Mouse (Mus musculus): ENCODE measurements around the gene Ap1s1. TPM values are rescaled to one million over a fixed set of nuclear protein-coding genes. Genes with fewer than 3 reads are reported as not detected.
A peak's percentile ranks its signal among the peaks of the same experiment; 100 is the strongest.

Gene Ap1s1
- polyA plus RNA-seq, 1 experiment from 2014 or later: 284 TPM

- H3K27me3 ChIP-seq (replicated peaks): no peaks in the 10 kb centered on the region
- WGBS: 91% methylated on average over 7 of the region's 7 CpGs
- no peak overlapping the region for H3K27ac ChIP-seq
- H3K9me3 ChIP-seq: no peaks in the 10 kb centered on the region
- no peak for ATAC-seq (replicated peaks)
- no peak overlapping the region for H3K4me3 ChIP-seq
- H3K4me2 ChIP-seq: no peak overlapping the region
- H3K4me1 ChIP-seq: no peaks in the 10 kb centered on the region
- no peaks in the 10 kb centered on the region for H3K36me3 ChIP-seq (replicated peaks)
- H3K9ac ChIP-seq: no peak overlapping the region
Observed at GRCm38 (mm10) chr5:137054299-137054698, 8.4 kb upstream of the Ap1s1 start.

GRCm38 (mm10) chr5:137051914-137052505, 6.1 kb upstream of the Ap1s1 start:
- Histone ChIP-seq H3K9ac (no peak overlapping the region), H3K4me2 (no peak overlapping the region), H3K27ac (no peak overlapping the region), H3K27me3 (replicated peaks) (no peaks in the 10 kb centered on the region), H3K9me3 (no peaks in the 10 kb centered on the region), H3K36me3 (replicated peaks) (no peaks in the 10 kb centered on the region), H3K4me3 (no peak overlapping the region), H3K4me1 (peaks cover 1% of the 10 kb centered on the region)
- WGBS: 90% methylated on average over 5 of the region's 5 CpGs
- ATAC-seq (replicated peaks): no peak

- WGBS: 66% methylated on average over 6 of the region's 6 CpGs
- H3K4me2 ChIP-seq: no peak overlapping the region
- H3K9ac ChIP-seq: no peak overlapping the region
- H3K27me3 ChIP-seq (replicated peaks): no peaks in the 10 kb centered on the region
- no peak for ATAC-seq (replicated peaks)
- no peaks in the 10 kb centered on the region for H3K36me3 ChIP-seq (replicated peaks)
- H3K4me1 ChIP-seq: peaks cover 10% of the 10 kb centered on the region
- no peaks in the 10 kb centered on the region for H3K9me3 ChIP-seq
- no peak overlapping the region for H3K4me3 ChIP-seq
- H3K27ac ChIP-seq: no peak overlapping the region
Observed at GRCm38 (mm10) chr5:137051125-137051524, 5.2 kb upstream of the Ap1s1 start.

- Histone ChIP-seq H3K36me3 (replicated peaks) (peaks cover 2% of the 10 kb centered on the region; the same call in 1 of the 2 replicates), H3K27ac (peak overlapping the region; percentile 80), H3K4me2 (no peak overlapping the region), H3K27me3 (replicated peaks) (no peaks in the 10 kb centered on the region), H3K9ac (no peak overlapping the region), H3K9me3 (no peaks in the 10 kb centered on the region), H3K4me1 (peaks cover 20% of the 10 kb centered on the region), H3K4me3 (no peak overlapping the region)
- no peak for ATAC-seq (replicated peaks)
Observed at GRCm38 (mm10) chr5:137046991-137047390, 1.1 kb upstream of the Ap1s1 start.

GRCm38 (mm10) chr5:137046324-137046718, 386 bp upstream of the Ap1s1 start:
- peak overlapping the region; percentile 33 for H3K4me2 ChIP-seq
- no peaks in the 10 kb centered on the region for H3K9me3 ChIP-seq
- peak overlapping the region; percentile 79 for H3K4me3 ChIP-seq
- H3K4me1 ChIP-seq: peaks cover 20% of the 10 kb centered on the region
- H3K27me3 ChIP-seq (replicated peaks): no peaks in the 10 kb centered on the region
- WGBS: 13% methylated on average over 5 of the region's 5 CpGs
- 0 out of 2 replicates have a peak, but pooled peaks have one; percentile 45 for ATAC-seq (replicated peaks)
- H3K9ac ChIP-seq: no peak overlapping the region
- peak overlapping the region; percentile 80 for H3K27ac ChIP-seq
- H3K36me3 ChIP-seq (replicated peaks): peaks cover 8% of the 10 kb centered on the region

GRCm38 (mm10) chr5:137043997-137044396, 1.9 kb downstream of the Ap1s1 start:
- no peak for ATAC-seq (replicated peaks)
- no peak overlapping the region for H3K27ac ChIP-seq
- WGBS: 95% methylated on average over 7 of the region's 7 CpGs
- no peaks in the 10 kb centered on the region for H3K9me3 ChIP-seq
- peaks cover 22% of the 10 kb centered on the region for H3K36me3 ChIP-seq (replicated peaks)
- no peak overlapping the region for H3K4me3 ChIP-seq
- H3K4me2 ChIP-seq: no peak overlapping the region
- H3K4me1 ChIP-seq: peaks cover 20% of the 10 kb centered on the region
- H3K9ac ChIP-seq: no peak overlapping the region
- no peaks in the 10 kb centered on the region for H3K27me3 ChIP-seq (replicated peaks)

- Histone ChIP-seq H3K27me3 (replicated peaks) (no peaks in the 10 kb centered on the region), H3K27ac (no peak overlapping the region), H3K36me3 (replicated peaks) (peaks cover 33% of the 10 kb centered on the region), H3K4me1 (peaks cover 13% of the 10 kb centered on the region), H3K9me3 (no peaks in the 10 kb centered on the region), H3K4me3 (no peak overlapping the region), H3K4me2 (no peak overlapping the region), H3K9ac (no peak overlapping the region)
- 79% methylated on average over 10 of the region's 10 CpGs for WGBS
- no peak for ATAC-seq (replicated peaks)
Observed at GRCm38 (mm10) chr5:137041442-137041841, 4.5 kb downstream of the Ap1s1 start.

GRCm38 (mm10) chr5:137039453-137039852, 6.5 kb downstream of the Ap1s1 start:
- Histone ChIP-seq H3K4me3 (no peak overlapping the region), H3K27ac (no peak overlapping the region), H3K4me2 (no peak overlapping the region), H3K27me3 (replicated peaks) (no peaks in the 10 kb centered on the region), H3K9ac (no peak overlapping the region), H3K9me3 (no peaks in the 10 kb centered on the region), H3K36me3 (replicated peaks) (peaks cover 35% of the 10 kb centered on the region), H3K4me1 (no peaks in the 10 kb centered on the region; the same call in 1 of the 2 replicates)
- 95% methylated on average over 10 of the region's 10 CpGs for WGBS
- ATAC-seq (replicated peaks): no peak

- 87% methylated on average over 13 of the region's 13 CpGs for WGBS
- H3K9ac ChIP-seq: no peak overlapping the region
- no peak for ATAC-seq (replicated peaks)
- H3K27ac ChIP-seq: no peak overlapping the region
- no peaks in the 10 kb centered on the region for H3K9me3 ChIP-seq
- H3K4me3 ChIP-seq: no peak overlapping the region
- no peak overlapping the region for H3K4me2 ChIP-seq
- H3K27me3 ChIP-seq (replicated peaks): peaks cover 5% of the 10 kb centered on the region; the same call in 1 of the 2 replicates
- peaks cover 14% of the 10 kb centered on the region for H3K4me1 ChIP-seq
- H3K36me3 ChIP-seq (replicated peaks): peaks cover 26% of the 10 kb centered on the region; the same call in 1 of the 2 replicates
Observed at GRCm38 (mm10) chr5:137036211-137036610, 9.7 kb downstream of the Ap1s1 start.

- peaks cover 39% of the 10 kb centered on the region for H3K4me1 ChIP-seq
- under 1% methylated on average over 46 of the region's 49 CpGs for WGBS
- ATAC-seq (replicated peaks): peak; percentile 59
- peaks cover 10% of the 10 kb centered on the region; the same call in 1 of the 2 replicates for H3K36me3 ChIP-seq (replicated peaks)
- H3K4me2 ChIP-seq: peak overlapping the region; percentile 92
- peak overlapping the region; percentile 51 for H3K27ac ChIP-seq
- peak overlapping the region; percentile 57 for H3K4me3 ChIP-seq
- H3K9me3 ChIP-seq: no peaks in the 10 kb centered on the region
- H3K9ac ChIP-seq: peak overlapping the region; percentile 51
- H3K27me3 ChIP-seq (replicated peaks): peaks cover 28% of the 10 kb centered on the region
Observed at GRCm38 (mm10) chr5:137032641-137033074, 13.3 kb downstream of the Ap1s1 start.

- peaks cover 31% of the 10 kb centered on the region for H3K27me3 ChIP-seq (replicated peaks)
- H3K4me3 ChIP-seq: peak overlapping the region; percentile 57
- H3K4me1 ChIP-seq: peaks cover 39% of the 10 kb centered on the region
- WGBS: under 1% methylated on average over 33 of the region's 33 CpGs
- no peaks in the 10 kb centered on the region for H3K9me3 ChIP-seq
- H3K36me3 ChIP-seq (replicated peaks): peaks cover 8% of the 10 kb centered on the region; the same call in 1 of the 2 replicates
- peak overlapping the region; percentile 92 for H3K4me2 ChIP-seq
- ATAC-seq (replicated peaks): peak; percentile 7; the same call in 1 of the 2 replicates
- peak overlapping the region; percentile 51; the same call in 1 of the 2 replicates for H3K27ac ChIP-seq
- peak overlapping the region; percentile 51 for H3K9ac ChIP-seq
Observed at GRCm38 (mm10) chr5:137032033-137032421, 13.9 kb downstream of the Ap1s1 start.

GRCm38 (mm10) chr5:137031076-137032032, 14.6 kb downstream of the Ap1s1 start:
- no peak for ATAC-seq (replicated peaks)
- peak overlapping the region; percentile 51 for H3K9ac ChIP-seq
- peaks cover 2% of the 10 kb centered on the region; the same call in 1 of the 2 replicates for H3K36me3 ChIP-seq (replicated peaks)
- 0 out of 2 replicates have a peak overlapping the region, but pooled peaks have one; percentile 51 for H3K27ac ChIP-seq
- H3K4me2 ChIP-seq: peak overlapping the region; percentile 92
- H3K4me3 ChIP-seq: peak overlapping the region; percentile 57
- peaks cover 38% of the 10 kb centered on the region for H3K27me3 ChIP-seq (replicated peaks)
- H3K9me3 ChIP-seq: no peaks in the 10 kb centered on the region
- peaks cover 39% of the 10 kb centered on the region for H3K4me1 ChIP-seq
- WGBS: under 1% methylated on average over 78 of the region's 78 CpGs

All from midbrain, embryonic 15.5 days (tissue).